Mouse (Mus musculus) lung, embryonic 14.5 days (tissue): Measurements from ENCODE around the gene Ttc7b. TPM values are rescaled to one million over a fixed set of nuclear protein-coding genes. Genes with fewer than 3 reads are reported as not detected.

Experiments used
- ATAC-seq: fragments of 200-750 bp; cut with Nextera tagmentation; 2 replicates; pipeline ENCODE4 v1.8.0; 2017; ENCODE audit warnings: mild to moderate bottlenecking, moderate TSS enrichment, moderate library complexity; ENCODE audit not compliant: insufficient read depth
- DNase-seq: peaks from one replicate; pipeline ENCODE4 v3.0.0-alpha.2; 2015
- H3K27ac ChIP-seq: fragments of 300-500 bp; sonication (generic); 2 replicates; pipeline ENCODE4 v1.5.1; 2014; ENCODE audit warnings: low read depth, mild to moderate bottlenecking, moderate library complexity
- H3K27me3 ChIP-seq: fragments of 300-500 bp; sonication (generic); 2 replicates; pipeline ENCODE4 v1.6.1; 2014; ENCODE audit warnings: low read length, control low read depth; ENCODE audit not compliant: insufficient read depth
- H3K36me3 ChIP-seq: fragments of 300-500 bp; sonication (generic); 2 replicates; pipeline ENCODE4 v1.6.1; 2014; ENCODE audit warnings: control low read depth; ENCODE audit not compliant: insufficient read depth
- H3K4me1 ChIP-seq: fragments of 300-500 bp; sonication (generic); 2 replicates; pipeline ENCODE4 v1.6.1; 2014; ENCODE audit warnings: antibody characterized with exemption, control low read depth; ENCODE audit not compliant: insufficient read depth
- H3K4me2 ChIP-seq: fragments of 300-500 bp; sonication (generic); 2 replicates; pipeline ENCODE4 v1.6.1; 2014; ENCODE audit warnings: mild to moderate bottlenecking
- H3K4me3 ChIP-seq: fragments of 300-500 bp; sonication (generic); 2 replicates; pipeline ENCODE4 v1.5.1; 2014; ENCODE audit warnings: low read depth, low read length
- H3K9ac ChIP-seq: fragments of 300-500 bp; sonication (generic); 2 replicates; pipeline ENCODE4 v1.6.1; 2014
- H3K9me3 ChIP-seq: fragments of 300-500 bp; sonication (generic); 2 replicates; pipeline ENCODE4 v1.6.1; 2016; ENCODE audit warnings: low read depth, low read length, control low read depth
- CTCF ChIP-seq: IDR thresholded peaks from 2 replicates; pipeline ENCODE4 v1.5.1; 2016; ENCODE audit warnings: antibody characterized with exemption, low read depth
- whole genome bisulfite sequencing: fragments of 180-500 bp; shearing (Covaris S2); extraction: QIAGEN DNeasy Blood & Tissue Kit; methylation state at CpG from one replicate; pipeline ENCODE4 v1.1.7; 2014; 5-methylcytosine and 5-hydroxymethylcytosine counted together
- polyA plus RNA-seq: library from polyadenylated mRNA; unstranded; fragments of >200 nt; fragmentation: Nextera tagmentation; extraction: Ambion mirVana; gene quantifications from 2 replicates; pipeline ENCODE4 v1.2.1, GENCODE M21; 2014

The Ttc7b gene
- polyA plus RNA-seq, 1 experiment from 2014 or later, result 8.1 TPM

DNA sequence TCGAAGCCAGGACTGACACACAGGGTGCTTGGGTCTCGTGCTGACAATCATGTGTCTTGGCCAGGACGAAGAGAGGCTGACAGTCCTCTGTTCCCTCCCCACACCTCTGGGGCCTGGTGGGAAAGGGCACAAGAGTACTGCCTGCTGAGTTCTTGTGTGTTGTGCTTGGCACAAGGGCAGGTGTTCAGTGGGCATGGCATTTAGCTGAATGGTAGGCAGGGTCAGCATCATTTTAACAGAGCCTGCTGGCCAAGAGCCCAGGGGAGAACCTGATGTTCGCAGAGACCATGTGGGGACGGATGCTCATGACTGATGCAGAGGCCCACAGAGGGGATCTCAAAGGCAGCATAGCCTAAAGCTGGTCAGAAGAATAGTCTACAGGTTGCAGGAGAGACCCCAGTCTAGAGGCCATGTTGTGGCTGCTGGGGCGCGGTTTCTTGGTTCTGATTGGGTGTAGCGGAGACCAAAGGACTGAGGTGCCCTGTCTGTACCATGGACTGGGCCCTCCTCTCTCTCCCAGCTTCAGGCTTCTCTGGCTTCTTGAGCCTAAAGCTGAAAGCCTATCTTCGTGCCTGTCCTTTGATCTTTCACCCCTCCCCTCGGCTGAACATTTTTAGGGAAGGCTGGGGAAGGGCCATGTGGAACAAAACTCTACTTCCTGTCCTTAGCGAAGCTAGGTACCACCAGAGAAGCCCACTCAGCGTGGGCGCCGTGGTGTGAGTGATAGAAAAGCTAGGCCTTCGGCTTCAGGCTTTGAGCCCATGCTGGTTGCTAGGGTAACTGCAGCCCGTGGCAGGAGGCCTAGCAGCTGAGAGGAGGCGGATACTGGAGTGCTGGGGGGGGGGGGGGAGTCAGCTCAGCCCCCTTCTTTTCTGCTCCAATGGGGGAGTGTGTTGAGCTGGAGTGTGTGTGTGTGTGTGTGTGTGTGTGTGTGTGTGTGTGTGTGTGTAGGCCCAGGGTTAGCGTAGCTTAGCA is 229.6 kb downstream of the Ttc7b start:
- Histone ChIP-seq H3K4me1 (peaks cover 25% of the 10 kb centered on the region), H3K4me3 (no peak overlapping the region), H3K9me3 (no peaks in the 10 kb centered on the region), H3K9ac (no peak overlapping the region), H3K27ac (peak overlapping the region; percentile 89), H3K4me2 (0 out of 2 replicates have a peak overlapping the region, but pooled peaks have one; percentile 15), H3K27me3 (no peaks in the 10 kb centered on the region), H3K36me3 (no peaks in the 10 kb centered on the region)
- peak; percentile 82 for DNase-seq
- WGBS, result 38% methylated on average over 18 of the region's 18 CpGs
- peak; percentile 57 for ATAC-seq
- no peak for TF ChIP-seq CTCF

GRCm38 (mm10) chr12:100290178-100290531 is 230.5 kb downstream of the Ttc7b start:
- no peak for TF ChIP-seq CTCF
- H3K27me3 ChIP-seq, result no peaks in the 10 kb centered on the region
- H3K4me3 ChIP-seq, result no peak overlapping the region
- ATAC-seq (peak; percentile 26; the same call in 1 of the 2 replicates), DNase-seq (peak; percentile 65)
- H3K9me3 ChIP-seq, result no peaks in the 10 kb centered on the region
- no peak overlapping the region for H3K9ac ChIP-seq
- no peaks in the 10 kb centered on the region for H3K36me3 ChIP-seq
- H3K4me1 ChIP-seq, result peaks cover 25% of the 10 kb centered on the region
- peak overlapping the region; percentile 31; the same call in 1 of the 2 replicates for H3K4me2 ChIP-seq
- WGBS, result 30% methylated on average over 11 of the region's 11 CpGs
- peak overlapping the region; percentile 89 for H3K27ac ChIP-seq

DNA sequence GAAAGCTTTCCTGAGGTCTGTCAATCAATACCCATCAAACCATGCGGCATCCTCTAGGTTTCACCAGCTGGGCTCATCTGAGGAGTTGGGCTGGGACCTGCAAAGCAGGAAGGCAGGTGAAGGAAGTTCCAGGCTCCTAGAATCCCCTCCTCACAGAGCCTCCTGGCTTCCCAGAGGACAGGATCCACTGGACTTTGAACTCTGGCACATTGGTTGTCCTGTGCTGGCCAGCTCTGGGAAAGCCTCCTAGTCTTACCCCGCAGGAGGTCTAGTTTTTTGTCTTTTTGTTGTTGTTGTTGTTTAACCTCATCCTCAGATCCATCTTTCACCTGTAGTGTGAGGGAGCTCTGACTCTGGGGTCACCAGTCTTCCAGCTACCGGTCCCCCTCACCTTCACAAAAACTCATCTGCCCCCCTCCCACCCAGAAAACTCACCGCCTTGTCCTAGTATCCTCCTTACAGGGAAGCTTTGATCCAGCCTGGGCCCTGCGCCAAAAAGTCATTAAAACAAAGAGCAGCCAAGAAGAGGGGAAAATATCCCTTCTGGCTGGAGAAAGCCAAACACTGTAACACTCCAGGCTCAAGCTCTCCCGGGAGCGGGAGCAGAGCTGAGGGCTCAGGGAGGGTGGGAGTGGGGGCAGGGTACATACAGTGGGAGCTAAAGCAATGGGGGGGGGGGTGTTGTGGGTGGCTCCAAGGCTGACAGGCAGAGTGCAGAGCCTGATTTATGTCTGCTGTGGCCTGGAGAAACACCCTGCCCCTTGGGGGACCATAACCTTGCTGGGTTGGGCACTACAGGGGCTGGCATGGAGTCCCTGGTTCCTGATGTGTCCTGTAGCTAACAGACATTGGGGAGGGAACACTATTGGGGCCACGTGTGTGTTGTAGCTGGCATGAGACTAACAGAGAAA is 231.1 kb downstream of the Ttc7b start:
- no peak for TF ChIP-seq CTCF
- peaks cover 25% of the 10 kb centered on the region for H3K4me1 ChIP-seq
- DNase-seq, result peak; percentile 97
- H3K9me3 ChIP-seq, result no peaks in the 10 kb centered on the region
- H3K27me3 ChIP-seq, result no peaks in the 10 kb centered on the region
- H3K9ac ChIP-seq, result no peak overlapping the region
- peak; percentile 90 for ATAC-seq
- peak overlapping the region; percentile 31; the same call in 1 of the 2 replicates for H3K4me2 ChIP-seq
- H3K27ac ChIP-seq, result peak overlapping the region; percentile 89
- 14% methylated on average over 8 of the region's 8 CpGs for WGBS
- no peaks in the 10 kb centered on the region for H3K36me3 ChIP-seq
- no peak overlapping the region for H3K4me3 ChIP-seq

- H3K9me3 ChIP-seq, result no peaks in the 10 kb centered on the region
- 65% methylated on average over 5 of the region's 5 CpGs for WGBS
- no peak overlapping the region for H3K27ac ChIP-seq
- ATAC-seq (no peak), DNase-seq (peak; percentile 21)
- H3K4me1 ChIP-seq, result peaks cover 25% of the 10 kb centered on the region
- H3K4me3 ChIP-seq, result no peak overlapping the region
- no peak for TF ChIP-seq CTCF
- H3K27me3 ChIP-seq, result no peaks in the 10 kb centered on the region
- H3K9ac ChIP-seq, result no peak overlapping the region
- H3K36me3 ChIP-seq, result no peaks in the 10 kb centered on the region
- H3K4me2 ChIP-seq, result no peak overlapping the region
These were observed 232.6 kb downstream of the Ttc7b start for GRCm38 (mm10) chr12:100288018-100288417.

DNA sequence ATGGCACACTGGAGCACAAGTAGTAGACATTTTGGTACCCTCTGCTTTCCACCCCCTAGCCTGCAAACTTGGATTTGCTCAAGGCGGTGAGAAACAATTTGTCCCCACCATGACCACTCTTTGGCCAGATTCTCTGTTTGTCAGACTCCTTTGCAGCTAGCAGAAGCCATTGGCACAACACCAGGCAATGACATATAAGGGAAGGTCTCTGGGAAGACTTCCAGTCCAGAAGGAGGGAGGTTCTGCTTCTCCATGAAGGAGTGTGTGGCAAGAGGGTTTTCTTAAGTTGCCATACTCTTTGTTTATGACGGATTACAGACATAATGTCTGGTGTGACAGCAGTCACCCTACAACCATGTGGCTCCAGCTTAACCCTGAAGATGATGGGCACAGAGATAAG is 233.1 kb downstream of the Ttc7b start:
- ATAC-seq (no peak), DNase-seq (peak; percentile 32)
- no peak overlapping the region for H3K9ac ChIP-seq
- no peak overlapping the region for H3K4me3 ChIP-seq
- H3K4me1 ChIP-seq, result peaks cover 29% of the 10 kb centered on the region
- WGBS, result 84% methylated on average over 2 of the region's 2 CpGs
- no peak overlapping the region for H3K4me2 ChIP-seq
- no peak for TF ChIP-seq CTCF
- no peaks in the 10 kb centered on the region for H3K9me3 ChIP-seq
- no peaks in the 10 kb centered on the region for H3K27me3 ChIP-seq
- no peak overlapping the region for H3K27ac ChIP-seq
- no peaks in the 10 kb centered on the region for H3K36me3 ChIP-seq

GRCm38 (mm10) chr12:100283283-100283682 is 237.3 kb downstream of the Ttc7b start:
- no peak overlapping the region for H3K4me3 ChIP-seq
- ATAC-seq, result no peak
- WGBS, result 45% methylated on average over 1 of the region's 1 CpGs
- DNase-seq, result no peak
- H3K27ac ChIP-seq, result peak overlapping the region; percentile 93
- H3K9ac ChIP-seq, result no peak overlapping the region
- no peaks in the 10 kb centered on the region for H3K9me3 ChIP-seq
- H3K27me3 ChIP-seq, result no peaks in the 10 kb centered on the region
- TF ChIP-seq CTCF, result no peak
- peaks cover 15% of the 10 kb centered on the region for H3K4me1 ChIP-seq
- no peak overlapping the region for H3K4me2 ChIP-seq
- H3K36me3 ChIP-seq, result no peaks in the 10 kb centered on the region
